Mouse (Mus musculus) spleen, adult 2 months (tissue): ENCODE data around the gene Parvg.

Experiments
- CTCF ChIP-seq: fragments of 200-500 bp; IDR thresholded peaks from 2 replicates; pipeline ENCODE4 v1.5.1; 2011; ENCODE audit warnings: mild to moderate bottlenecking, inconsistent platforms; ENCODE audit not compliant: insufficient read depth, insufficient read length, insufficient replicate concordance; ENCODE audit errors: extremely low read depth
- POLR2A ChIP-seq: fragments of 200-500 bp; IDR thresholded peaks from 2 replicates; pipeline ENCODE4 v1.6.1; 2011; ENCODE audit warnings: low read depth, low read length, inconsistent platforms

- no peak for TF ChIP-seq POLR2A
- TF ChIP-seq CTCF, result no peak
These were observed 43.0 kb upstream of the Parvg start for GRCm38 (mm10) chr15:84280712-84281347.
